Comparison of ENCODE assay signal across 35 mouse cellular contexts in the genomic region with DNA sequence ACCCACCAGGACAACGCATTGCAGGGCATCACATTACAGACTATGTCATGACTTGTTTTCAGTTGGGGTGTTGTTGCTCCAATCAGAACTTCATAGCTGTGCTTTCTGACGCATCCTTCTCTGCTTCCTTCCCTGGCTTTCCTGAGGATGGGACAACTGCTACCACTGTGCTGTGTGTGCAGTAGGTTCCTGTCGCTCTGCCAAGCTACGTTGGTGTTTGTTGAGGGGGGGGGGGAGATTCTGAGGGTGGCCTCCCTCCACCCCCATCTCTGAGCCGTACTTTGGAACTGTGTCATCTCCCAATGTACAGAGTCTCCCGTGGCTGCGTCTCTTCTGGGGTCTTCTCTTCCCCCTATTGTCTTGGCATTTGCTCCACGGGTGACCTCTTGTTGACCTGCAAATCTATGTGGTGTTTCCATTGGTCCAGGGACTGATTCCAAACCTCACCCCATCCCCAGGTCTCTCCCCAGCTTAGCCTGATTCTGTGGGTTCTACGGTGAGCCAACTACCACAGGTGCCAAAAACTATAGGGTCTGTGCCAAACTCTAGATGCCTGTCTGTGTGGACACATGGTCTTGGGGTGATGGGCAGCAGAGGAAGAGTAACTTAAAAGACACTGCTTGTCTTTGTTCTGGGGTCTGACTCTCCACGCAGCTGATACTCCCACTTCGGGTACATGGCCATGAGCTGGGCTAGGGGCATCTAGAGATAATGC. TPM values are rescaled to one million over a fixed set of nuclear protein-coding genes. Genes with fewer than 3 reads are reported as not detected.
A peak's percentile ranks its signal among the peaks of the same experiment; 100 is the strongest.
DNase-seq lines count a peak whose midpoint lies in the region; ATAC-seq lines count a peak whose summit lies in the region.
"Had no signal": no experiment of that assay in that cellular context is flagged by ENCODE, and none has a peak within 500 bp of the region (broad histone marks: within the 10 kb centered on the region; RNA-seq: fewer than 3 reads in every experiment).

No protein-coding gene starts in this region.

- peak overlapping the region; percentile 25; the same call in 1 of the 2 replicates for H3K4me2 ChIP-seq in heart, embryonic 14.5 days (ENCODE audit: low read length)
- no peak overlapping the region for H3K4me2 ChIP-seq in midbrain, embryonic 14.5 days (ENCODE audit: low read length)
- H3K4me2 ChIP-seq: embryonic facial prominence, embryonic 13.5 days; hindbrain, embryonic 12.5 days; intestine, embryonic 15.5 days; limb, embryonic 15.5 days; liver, embryonic 13.5 days; midbrain, embryonic 13.5 days; neural tube, embryonic 15.5 days had no signal

- ATAC-seq in heart, embryonic 14.5 days (ENCODE audit: insufficient number of reproducible peaks, insufficient read depth, low FRiP score, low read depth): no peak
- no peak for ATAC-seq in midbrain, embryonic 14.5 days (ENCODE audit: low FRiP score, low TSS enrichment)
- ATAC-seq: forebrain, postnatal 0 days; hindbrain, postnatal 0 days; intestine, embryonic 15.5 days; lung, postnatal 0 days; midbrain, embryonic 13.5 days had no signal

- 31% methylated on average over 11 of the region's 11 CpGs for WGBS in heart, embryonic 14.5 days
- 40% methylated on average over 11 of the region's 11 CpGs for WGBS in midbrain, embryonic 14.5 days

- no peaks in the 10 kb centered on the region for H3K36me3 ChIP-seq in heart, embryonic 14.5 days (ENCODE audit: control insufficient read depth, insufficient read depth, low read length)
- H3K36me3 ChIP-seq in midbrain, embryonic 14.5 days (ENCODE audit: control insufficient read depth, insufficient read depth, low read length): no peaks in the 10 kb centered on the region
- H3K36me3 ChIP-seq: embryonic facial prominence, embryonic 13.5 days; forebrain, embryonic 10.5 days; G1E; heart, embryonic 15.5 days; hindbrain, embryonic 12.5 days; intestine, embryonic 15.5 days; limb, embryonic 15.5 days; liver, embryonic 13.5 days; midbrain, embryonic 13.5 days; neural tube, embryonic 15.5 days had no signal

- H3K27me3 ChIP-seq in heart, embryonic 14.5 days (ENCODE audit: control insufficient read depth, insufficient read depth, low read length): peaks cover 85% of the 10 kb centered on the region
- peaks cover 52% of the 10 kb centered on the region for H3K27me3 ChIP-seq in midbrain, embryonic 14.5 days (ENCODE audit: control insufficient read depth, insufficient read depth, low read length)

- DNase-seq in heart, postnatal 25 days (ENCODE audit: low spot score): no peak
- peak; percentile 69 for DNase-seq in cerebellum, adult 11 months
- peak; percentile 86 for DNase-seq in cerebellum, adult 9-10 months
- peak; percentile 57 to 58 for DNase-seq in cerebellum, postnatal 36 days
- no peak for DNase-seq in urinary bladder, postnatal 36 days (ENCODE audit: low spot score in 2 of 2)
- no peak for DNase-seq in adrenal gland, postnatal 14 days
- DNase-seq in midbrain, embryonic 14.5 days: no peak
- DNase-seq: forebrain, postnatal 0 days; gastrocnemius, postnatal 14 days; heart, postnatal 36 days; kidney, adult 2 months; kidney, postnatal 36 days; left cerebral cortex, postnatal 4 days; liver, embryonic 13.5 days; lung, adult 18-20 months; thymus, adult 2 months; thymus, postnatal 4 days had no signal

- intact Hi-C loops in heart, postnatal 25 days (cut with DNase I): no loop called here

- no peaks in the 10 kb centered on the region for H3K9me3 ChIP-seq in heart, embryonic 14.5 days (ENCODE audit: control insufficient read depth, low read length)
- no peaks in the 10 kb centered on the region for H3K9me3 ChIP-seq in midbrain, embryonic 14.5 days (ENCODE audit: control insufficient read depth, low read length)
- H3K9me3 ChIP-seq: embryonic facial prominence, embryonic 13.5 days; forebrain, embryonic 10.5 days; heart, embryonic 15.5 days; hindbrain, embryonic 12.5 days; intestine, embryonic 15.5 days; limb, embryonic 15.5 days; liver, embryonic 13.5 days; midbrain, embryonic 13.5 days; neural tube, embryonic 15.5 days had no signal

- H3K9ac ChIP-seq in heart, embryonic 14.5 days (ENCODE audit: low read length): no peak overlapping the region
- no peak overlapping the region for H3K9ac ChIP-seq in midbrain, embryonic 14.5 days (replicated peaks; ENCODE audit: low read length)
- H3K9ac ChIP-seq: embryonic facial prominence, embryonic 13.5 days; forebrain, postnatal 0 days; heart, embryonic 15.5 days; hindbrain, embryonic 12.5 days; intestine, embryonic 15.5 days; limb, embryonic 15.5 days; liver, embryonic 13.5 days; midbrain, embryonic 13.5 days; neural tube, embryonic 15.5 days had no signal

- peaks cover 14 to 29% of the 10 kb centered on the region in 2 experiments for H3K4me1 ChIP-seq in heart, embryonic 14.5 days (ENCODE audit: control insufficient read depth in 2 of 2, insufficient read depth in 2 of 2, low read length in 2 of 2)
- 0 out of 2 replicates have a peak, but pooled peaks cover 19% of the 10 kb centered on the region for H3K4me1 ChIP-seq in midbrain, embryonic 14.5 days (ENCODE audit: control insufficient read depth, insufficient read depth, low read length)

- no peak overlapping the region for H3K4me3 ChIP-seq in heart, embryonic 14.5 days (ENCODE audit: control insufficient read depth in 1 of 2, insufficient read depth in 1 of 2, low read depth in 1 of 2, low read length in 2 of 2)
- no peak overlapping the region for H3K4me3 ChIP-seq in midbrain, embryonic 14.5 days (replicated peaks; ENCODE audit: low read depth, low read length)
- H3K4me3 ChIP-seq: embryonic facial prominence, embryonic 13.5 days; forebrain, embryonic 10.5 days; heart, embryonic 15.5 days; hindbrain, embryonic 12.5 days; intestine, embryonic 15.5 days; layer of hippocampus, adult 2 months; limb, embryonic 15.5 days; liver, embryonic 13.5 days; midbrain, embryonic 13.5 days; neural tube, embryonic 15.5 days had no signal

- no peak overlapping the region for H3K27ac ChIP-seq in heart, embryonic 14.5 days (replicated peaks in 1 of 2; ENCODE audit: control insufficient read depth in 1 of 2, insufficient read depth in 1 of 2, low read depth in 2 of 2, low read length in 2 of 2)
- H3K27ac ChIP-seq in midbrain, embryonic 14.5 days (replicated peaks; ENCODE audit: low read depth, low read length): no peak overlapping the region
- H3K27ac ChIP-seq: embryonic facial prominence, embryonic 13.5 days; heart, embryonic 15.5 days; hindbrain, embryonic 12.5 days; hindbrain, postnatal 0 days; intestine, embryonic 15.5 days; layer of hippocampus, adult 2 months; limb, embryonic 15.5 days; liver, embryonic 13.5 days; macrophage; midbrain, embryonic 13.5 days; neural tube, embryonic 15.5 days had no signal

RNA-seq across cellular contexts. Expression of gene Shisa8, which starts 2.9 kb away (rescaled TPM):
- 0.22 and 0.42 TPM in 2 replicates for polyA plus RNA-seq in heart, embryonic 14.5 days (2014; fragmentation: Nextera tagmentation; extraction: Ambion mirVana)
- under 1 TPM; 0.13 to 0.20 TPM for total RNA-seq in heart, postnatal 25 days (2021)
- total RNA-seq in adrenal gland, postnatal 14 days (2021): 0.44 and 1.1 TPM in 2 replicates
- polyA plus RNA-seq in midbrain, embryonic 14.5 days (2014; fragmentation: Nextera tagmentation; extraction: Ambion mirVana): 0.70 and 1.5 TPM in 2 replicates
- total RNA-seq: granulocyte monocyte progenitor cell, adult 5-6 weeks; megakaryocyte-erythroid progenitor cell, adult 5-6 weeks had no signal
- polyA plus RNA-seq: G1E, macrophage had no signal

RNA-seq across cellular contexts. Expression of gene Tnfrsf13c, which starts 8.7 kb away (rescaled TPM):
- 0.11 and 0.16 TPM in 2 replicates for polyA plus RNA-seq in heart, embryonic 14.5 days (2014; fragmentation: Nextera tagmentation; extraction: Ambion mirVana)
- under 1 TPM in 1 of 2 experiments, not detected in 1; 0.36 TPM for total RNA-seq in heart, postnatal 25 days (2021)
- total RNA-seq in adrenal gland, postnatal 14 days (2021): 1.0 and 6.8 TPM in 2 replicates
- 0.19 TPM in 1 of 2 replicates, not detected in the other for polyA plus RNA-seq in midbrain, embryonic 14.5 days (2014; fragmentation: Nextera tagmentation; extraction: Ambion mirVana)
- total RNA-seq: gastrocnemius, postnatal 14 days had no signal
- polyA plus RNA-seq: forebrain, embryonic 10.5 days; heart, embryonic 15.5 days; intestine, embryonic 15.5 days; midbrain, embryonic 13.5 days had no signal

RNA-seq across cellular contexts. Expression of gene Cenpm, which starts 29.1 kb away (rescaled TPM):
- polyA plus RNA-seq in heart, embryonic 14.5 days (2014; fragmentation: Nextera tagmentation; extraction: Ambion mirVana): 67.7 and 73.0 TPM in 2 replicates
- under 1 TPM; 0.36 to 0.78 TPM for total RNA-seq in heart, postnatal 25 days (2021)
- total RNA-seq in adrenal gland, postnatal 14 days (2021): 10.9 and 12.2 TPM in 2 replicates
- polyA plus RNA-seq in midbrain, embryonic 14.5 days (2014; fragmentation: Nextera tagmentation; extraction: Ambion mirVana): 13.9 and 23.2 TPM in 2 replicates

RNA-seq across cellular contexts. Expression of gene 1500009C09Rik, which starts 36.7 kb away (rescaled TPM):
- polyA plus RNA-seq in heart, embryonic 14.5 days (2014; fragmentation: Nextera tagmentation; extraction: Ambion mirVana): not detected in 2 replicates
- total RNA-seq in heart, postnatal 25 days (2021): not detected
- 0.49 and 0.74 TPM in 2 replicates for total RNA-seq in adrenal gland, postnatal 14 days (2021)
- polyA plus RNA-seq in midbrain, embryonic 14.5 days (2014; fragmentation: Nextera tagmentation; extraction: Ambion mirVana): 12.2 and 47.6 TPM in 2 replicates
- total RNA-seq: common myeloid progenitor, adult 5-6 weeks; G1E; gastrocnemius, postnatal 14 days; granulocyte monocyte progenitor cell, adult 5-6 weeks; heart, postnatal 36 days; megakaryocyte-erythroid progenitor cell, adult 5-6 weeks had no signal
- polyA plus RNA-seq: forebrain, embryonic 10.5 days; G1E; heart, embryonic 15.5 days; kidney, embryonic 16.5 days; limb, embryonic 15.5 days; liver, embryonic 13.5 days; lung, postnatal 0 days; macrophage had no signal

RNA-seq across cellular contexts. Expression of gene Sept3, which starts 59.2 kb away (rescaled TPM):
- polyA plus RNA-seq in heart, embryonic 14.5 days (2014; fragmentation: Nextera tagmentation; extraction: Ambion mirVana): 4.7 and 4.9 TPM in 2 replicates
- total RNA-seq in heart, postnatal 25 days (2021): under 1 TPM; 0.31 to 0.87 TPM
- total RNA-seq in adrenal gland, postnatal 14 days (2021): 6.0 and 6.1 TPM in 2 replicates
- 361 and 403 TPM in 2 replicates for polyA plus RNA-seq in midbrain, embryonic 14.5 days (2014; fragmentation: Nextera tagmentation; extraction: Ambion mirVana)
- polyA plus RNA-seq: G1E had no signal

Comparison
In these comparisons a context has a peak if more than half of its experiments do, and no peak if none do; other contexts are left out.
1. DNase-seq: peak in cerebellum, adult 11 months (single experiment), cerebellum, adult 9-10 months (single experiment) and cerebellum, postnatal 36 days (2 of 2); none in heart, postnatal 25 days (single experiment), urinary bladder, postnatal 36 days (0 of 2), adrenal gland, postnatal 14 days (single experiment) and midbrain, embryonic 14.5 days (single experiment).